In genomic region chr11:95822437-95822836, GRCm38 (mm10) we compare ENCODE assay signal across 27 mouse cellular contexts. TPM values are rescaled to one million over a fixed set of nuclear protein-coding genes. Genes with fewer than 3 reads are reported as not detected.
DNase-seq lines count a peak whose midpoint lies in the region; ATAC-seq and TF ChIP-seq lines count a peak whose summit lies in the region.
"Had no signal": no experiment of that assay in that cellular context is flagged by ENCODE, and none has a peak within 500 bp of the region (broad histone marks: within the 10 kb centered on the region; RNA-seq: fewer than 3 reads in every experiment).

No protein-coding gene starts in this region.

- H3K36me3 ChIP-seq in liver, adult 2 months (ENCODE audit: control insufficient read depth, insufficient read depth, low read length) = no peaks in the 10 kb centered on the region
- no peaks in the 10 kb centered on the region for H3K36me3 ChIP-seq in liver, embryonic 11.5 days (ENCODE audit: control insufficient read depth, insufficient read depth, low read length)
- H3K36me3 ChIP-seq in testis, adult 2 months (ENCODE audit: control insufficient read depth, insufficient read depth, low read length) = no peaks in the 10 kb centered on the region
- H3K36me3 ChIP-seq: embryonic facial prominence, embryonic 13.5 days; embryonic facial prominence, embryonic 15.5 days; forebrain, embryonic 10.5 days; forebrain, embryonic 12.5 days; G1E had no signal

- H3K79me2 ChIP-seq in liver, adult 2 months (ENCODE audit: control insufficient read depth, insufficient read depth, low read length) = no peaks in the 10 kb centered on the region

- peak; percentile 7 for DNase-seq in cerebellum, adult 9-11 months
- DNase-seq in cerebellum, postnatal 4 days (ENCODE audit: low spot score in 2 of 2) = no peak
- peak; percentile 91 for DNase-seq in liver, adult 2 months (ENCODE audit: extremely low read depth, low read depth, low spot score)
- DNase-seq in liver, embryonic 11.5 days (ENCODE audit: low spot score) = no peak
- DNase-seq in testis, postnatal 10 days (ENCODE audit: low spot score) = no peak
- DNase-seq: adrenal gland, adult 8-10 months; adrenal gland, postnatal 14 days; adrenal gland, postnatal 36 days; B cell, adult 2 months; cerebellum, adult 11 months; cerebellum, adult 18-20 months; cerebellum, adult 8-10 months; cerebellum, postnatal 10 days; cerebellum, postnatal 25 days; embryo, embryonic 11 days had no signal

- H3K27ac ChIP-seq in liver, adult 2 months (replicated peaks; ENCODE audit: insufficient read depth, low read depth, low read length) = no peak overlapping the region
- H3K27ac ChIP-seq in liver, embryonic 11.5 days (ENCODE audit: low read depth, low read length) = no peak overlapping the region
- H3K27ac ChIP-seq in testis, adult 2 months (ENCODE audit: control insufficient read depth, insufficient read depth, low read depth, low read length) = no peak overlapping the region
- H3K27ac ChIP-seq: embryonic facial prominence, embryonic 13.5 days; embryonic facial prominence, embryonic 15.5 days; forebrain, embryonic 10.5 days; forebrain, embryonic 12.5 days had no signal

- no peaks in the 10 kb centered on the region for H3K27me3 ChIP-seq in liver, adult 2 months (ENCODE audit: control insufficient read depth, insufficient read depth, low read length)
- peaks cover 13% of the 10 kb centered on the region for H3K27me3 ChIP-seq in liver, embryonic 11.5 days (replicated peaks; ENCODE audit: control insufficient read depth, insufficient read depth, low read length)
- H3K27me3 ChIP-seq in testis, adult 2 months (ENCODE audit: control insufficient read depth, insufficient read depth, low read length) = no peaks in the 10 kb centered on the region; the same call in 1 of the 2 replicates

- H3K4me3 ChIP-seq in liver, adult 2 months (ENCODE audit: insufficient read depth, low read depth, low read length) = no peak overlapping the region
- H3K4me3 ChIP-seq in liver, embryonic 11.5 days (ENCODE audit: low read depth, low read length) = no peak overlapping the region
- peak overlapping the region; percentile 61; the same call in 1 of the 2 replicates for H3K4me3 ChIP-seq in testis, adult 2 months (ENCODE audit: control insufficient read depth, low read depth, low read length)
- H3K4me3 ChIP-seq: embryonic facial prominence, embryonic 13.5 days; embryonic facial prominence, embryonic 15.5 days; forebrain, embryonic 12.5 days had no signal

- peaks cover 26% of the 10 kb centered on the region for H3K4me1 ChIP-seq in liver, adult 2 months (ENCODE audit: control insufficient read depth, insufficient read depth, low read length)
- H3K4me1 ChIP-seq in liver, embryonic 11.5 days (replicated peaks; ENCODE audit: control insufficient read depth, insufficient read depth, low read length) = peaks cover 20% of the 10 kb centered on the region
- H3K4me1 ChIP-seq in testis, adult 2 months (ENCODE audit: control insufficient read depth, insufficient read depth, low read length) = peaks cover 11% of the 10 kb centered on the region

- H3K9ac ChIP-seq in liver, adult 2 months (ENCODE audit: low read depth, low read length) = no peak overlapping the region
- no peak overlapping the region for H3K9ac ChIP-seq in liver, embryonic 11.5 days (ENCODE audit: low read depth, low read length)
- H3K9ac ChIP-seq: embryonic facial prominence, embryonic 13.5 days; embryonic facial prominence, embryonic 15.5 days; forebrain, embryonic 12.5 days had no signal

- TF ChIP-seq CTCF in liver, adult 2 months (IDR thresholded peaks at IDR 0.05; ENCODE audit: low read depth, low read length) = no peak
- no peak for TF ChIP-seq CTCF in testis, adult 2 months (IDR thresholded peaks at IDR 0.05; ENCODE audit: control insufficient read depth, insufficient read depth, insufficient replicate concordance, low read depth, low read length)

- no peak for ATAC-seq in liver, embryonic 11.5 days (replicated peaks; ENCODE audit: low FRiP score)
- ATAC-seq: activated CD4-positive, CD25-positive, alpha-beta regulatory T cell, adult 4 months; CD4-positive, CD25-positive, alpha-beta regulatory T cell, adult 4 months; forebrain, embryonic 14.5 days; forebrain, embryonic 16.5 days; Patski had no signal

- no peaks in the 10 kb centered on the region for H3K9me3 ChIP-seq in liver, embryonic 11.5 days (ENCODE audit: control insufficient read depth, low read length)
- H3K9me3 ChIP-seq: embryonic facial prominence, embryonic 13.5 days; embryonic facial prominence, embryonic 15.5 days; forebrain, embryonic 10.5 days; forebrain, embryonic 12.5 days; G1E had no signal

- no peak for TF ChIP-seq POLR2A in liver, adult 2 months (IDR thresholded peaks at IDR 0.05; ENCODE audit: extremely low read depth, insufficient read depth, low read length)
- TF ChIP-seq POLR2A in testis, adult 2 months (IDR thresholded peaks at IDR 0.05; ENCODE audit: control insufficient read depth, low read depth, low read length) = no peak

- no peak overlapping the region for H3K4me2 ChIP-seq in liver, embryonic 11.5 days
- H3K4me2 ChIP-seq: embryonic facial prominence, embryonic 13.5 days; embryonic facial prominence, embryonic 15.5 days; forebrain, embryonic 12.5 days had no signal

- 27% methylated on average over 4 of the region's 4 CpGs for WGBS in liver, adult 2 months
- WGBS in liver, embryonic 11.5 days = 92% methylated on average over 4 of the region's 4 CpGs

RNA-seq across cellular contexts. Expression of gene Phospho1, which starts 1.9 kb away (rescaled TPM):
- 1.6 TPM in 2 replicates for total RNA-seq in liver, adult 2 months (2014; rRNA removed)
- polyA plus RNA-seq in liver, adult 2 months (2012; rRNA removed) = 31.8 and 32.8 TPM in 2 replicates
- polyA plus RNA-seq in liver, embryonic 11.5 days (2014; fragmentation: Nextera tagmentation; extraction: Ambion mirVana) = 0.48 and 0.74 TPM in 2 replicates
- polyA plus RNA-seq in testis, adult 2 months (2012; rRNA removed) = 371 and 441 TPM in 2 replicates
- polyA plus RNA-seq: activated CD4-positive, CD25-positive, alpha-beta regulatory T cell, adult 4 months; CD4-positive, CD25-positive, alpha-beta regulatory T cell, adult 4 months; embryonic facial prominence, embryonic 11.5 days; forebrain, embryonic 10.5 days; forebrain, embryonic 12.5 days; forebrain, embryonic 14.5 days; forebrain, embryonic 16.5 days had no signal

RNA-seq across cellular contexts. Expression of gene Gngt2, which starts 14.6 kb away (rescaled TPM):
- 11.5 and 13.7 TPM in 2 replicates for total RNA-seq in liver, adult 2 months (2014; rRNA removed)
- 3.9 and 5.1 TPM in 2 replicates for polyA plus RNA-seq in liver, adult 2 months (2012; rRNA removed)
- polyA plus RNA-seq in liver, embryonic 11.5 days (2014; fragmentation: Nextera tagmentation; extraction: Ambion mirVana) = 19.5 and 22.3 TPM in 2 replicates
- 0.41 and 0.49 TPM in 2 replicates for polyA plus RNA-seq in testis, adult 2 months (2012; rRNA removed)
- polyA plus RNA-seq: Patski had no signal

RNA-seq across cellular contexts. Expression of gene Abi3, which starts 19.8 kb away (rescaled TPM):
- 1.1 and 3.2 TPM in 2 replicates for total RNA-seq in liver, adult 2 months (2014; rRNA removed)
- polyA plus RNA-seq in liver, adult 2 months (2012; rRNA removed) = 7.6 and 11.7 TPM in 2 replicates
- 6.4 and 7.9 TPM in 2 replicates for polyA plus RNA-seq in liver, embryonic 11.5 days (2014; fragmentation: Nextera tagmentation; extraction: Ambion mirVana)
- 0.58 and 0.93 TPM in 2 replicates for polyA plus RNA-seq in testis, adult 2 months (2012; rRNA removed)
- polyA plus RNA-seq: Patski had no signal

Comparison
In these comparisons a context has a peak if more than half of its experiments do, and no peak if none do; other contexts are left out.
1. DNase-seq: peak in cerebellum, adult 9-11 months (single experiment) and liver, adult 2 months (single experiment); none in cerebellum, postnatal 4 days (0 of 2), liver, embryonic 11.5 days (single experiment) and testis, postnatal 10 days (single experiment).
2. RNA of gene Phospho1, which starts 1.9 kb away (polyA plus RNA-seq): 371 to 441 TPM in testis, adult 2 months and 31.8 to 32.8 TPM in liver, adult 2 months; 0.48 to 0.74 TPM in liver, embryonic 11.5 days; every median in the first group is over 10 times any median in the second.